Mouse (Mus musculus) liver, embryonic 14.5 days (tissue): ENCODE measurements around the gene Csdc2.

Experiments
- CTCF ChIP-seq: IDR thresholded peaks from 2 replicates; pipeline ENCODE4 v1.5.1; 2016; ENCODE audit warnings: antibody characterized with exemption, low read depth, control low read depth
- EP300 ChIP-seq: IDR thresholded peaks from 2 replicates; pipeline ENCODE4 v1.6.1; 2016; ENCODE audit warnings: antibody characterized with exemption, low read depth

DNA sequence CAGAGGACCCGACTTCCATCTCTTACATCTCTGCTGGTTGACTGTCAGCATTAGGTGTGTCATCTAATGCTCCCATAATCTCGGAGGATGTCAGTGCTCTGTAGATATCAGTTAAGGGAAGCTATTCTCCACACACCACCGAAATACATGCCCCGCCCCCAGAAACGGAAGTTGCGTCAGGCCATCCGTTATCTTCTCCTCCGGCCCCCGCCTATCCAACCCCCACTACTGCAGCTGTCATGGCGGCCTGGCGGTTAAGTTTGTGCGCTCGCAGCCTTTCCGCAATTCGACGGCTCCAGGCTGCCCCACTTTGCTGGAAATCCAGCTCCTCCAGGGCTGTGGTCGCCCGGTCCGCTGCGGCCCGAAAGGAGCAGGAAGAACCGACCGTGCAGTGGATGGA lies 43.8 kb downstream of the Csdc2 start, which contains the start of gene 1700029P11Rik:
- TF ChIP-seq CTCF (no peak), EP300 (no peak)
